Mouse (Mus musculus): Measurements from ENCODE around the gene Slc5a12. TPM values are rescaled to one million over a fixed set of nuclear protein-coding genes. Genes with fewer than 3 reads are reported as not detected.

Gene Slc5a12
- not detected in 2 replicates for polyA plus RNA-seq (2016; fragmentation: Nextera tagmentation; extraction: Ambion mirVana)

DNA sequence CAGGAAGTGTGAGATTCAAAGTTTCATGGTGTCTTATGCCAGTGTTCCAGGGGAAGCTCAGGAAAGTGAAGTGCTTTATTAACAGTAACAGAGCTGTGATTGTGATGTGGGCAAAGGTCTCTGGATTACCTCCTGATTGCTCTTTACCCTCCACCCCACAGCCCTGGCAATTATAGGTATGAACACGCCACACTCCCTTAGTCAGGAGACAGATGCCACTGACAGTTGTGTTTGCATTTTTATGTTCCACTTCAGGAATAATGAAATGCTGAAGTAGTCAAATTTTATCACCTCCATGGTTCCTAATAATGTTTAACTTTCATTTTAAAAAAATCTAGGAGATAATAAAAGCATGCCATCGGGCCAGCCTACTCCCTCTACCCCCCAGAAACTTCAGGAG lies at the start of gene Slc5a12:
TSS of gene Slc5a12 (plus strand) at position 367 of the 400 bp plus-strand sequence.
- 82% methylated on average over 2 of the region's 2 CpGs for WGBS
- H3K27ac ChIP-seq, result no peak within 1 kb of the TSS
- no peak within 1 kb of the TSS for H3K9ac ChIP-seq
- H3K4me1 ChIP-seq, result no peaks in the 10 kb centered on the region
- ATAC-seq (ENCODE audit: low FRiP score), result no peak
- no peaks in the 10 kb centered on the region for H3K36me3 ChIP-seq (replicated peaks)
- no peak within 1 kb of the TSS for H3K4me2 ChIP-seq
- H3K4me3 ChIP-seq (replicated peaks), result no peak within 1 kb of the TSS
- H3K9me3 ChIP-seq, result no peaks in the 10 kb centered on the region
- no peaks in the 10 kb centered on the region for H3K27me3 ChIP-seq

DNA sequence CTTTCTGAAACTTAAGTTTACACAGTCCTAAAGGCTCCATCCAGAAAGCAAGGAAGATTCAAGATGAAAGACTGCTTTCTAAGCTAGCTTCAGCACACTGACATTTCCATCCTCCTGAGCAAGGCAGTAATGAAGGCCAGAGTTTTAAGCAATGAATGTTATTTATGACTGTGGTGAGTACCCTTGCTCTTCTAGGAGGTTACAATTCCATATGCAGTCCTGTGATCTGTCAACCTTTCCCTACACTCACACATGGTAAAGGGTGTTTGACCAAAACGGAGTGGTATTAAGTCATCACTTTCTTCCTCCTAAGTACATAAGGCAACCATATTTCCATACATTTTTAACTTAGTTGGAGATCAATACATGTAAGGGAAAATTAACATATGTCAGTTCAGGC lies 41.0 kb upstream of the Slc5a12 start:
- Histone ChIP-seq H3K4me2 (no peak overlapping the region), H3K4me3 (replicated peaks) (no peak overlapping the region), H3K27ac (no peak overlapping the region), H3K36me3 (replicated peaks) (no peaks in the 10 kb centered on the region), H3K4me1 (no peaks in the 10 kb centered on the region), H3K27me3 (no peaks in the 10 kb centered on the region), H3K9me3 (no peaks in the 10 kb centered on the region), H3K9ac (no peak overlapping the region)
- 85% methylated on average over 1 of the region's 1 CpGs for WGBS
- ATAC-seq (ENCODE audit: low FRiP score), result no peak

DNA sequence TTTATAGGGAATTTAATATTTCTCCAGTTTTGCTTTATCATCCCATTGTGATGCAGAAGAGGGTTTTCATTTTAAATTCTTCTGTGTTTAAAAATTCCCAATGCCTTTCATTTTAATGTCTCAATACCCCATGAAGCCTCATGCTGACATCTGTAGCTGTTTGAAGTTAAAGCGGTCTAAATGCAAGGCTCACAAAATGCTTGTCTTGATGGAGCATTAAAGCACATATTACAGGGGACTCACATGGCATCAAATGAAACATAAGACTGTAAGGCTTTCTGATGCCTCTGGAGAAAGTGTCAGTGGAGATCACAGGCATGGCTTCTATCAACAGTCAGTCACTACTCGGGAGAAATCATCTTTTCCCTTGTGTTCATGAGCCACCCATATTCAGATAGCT lies 34.5 kb upstream of the Slc5a12 start:
- H3K4me2 ChIP-seq, result no peak overlapping the region
- no peaks in the 10 kb centered on the region for H3K4me1 ChIP-seq
- no peak overlapping the region for H3K9ac ChIP-seq
- no peak overlapping the region for H3K4me3 ChIP-seq (replicated peaks)
- H3K27me3 ChIP-seq, result no peaks in the 10 kb centered on the region
- no peaks in the 10 kb centered on the region for H3K9me3 ChIP-seq
- 69% methylated on average over 2 of the region's 2 CpGs for WGBS
- H3K27ac ChIP-seq, result no peak overlapping the region
- no peaks in the 10 kb centered on the region for H3K36me3 ChIP-seq (replicated peaks)
- ATAC-seq (ENCODE audit: low FRiP score), result no peak

DNA sequence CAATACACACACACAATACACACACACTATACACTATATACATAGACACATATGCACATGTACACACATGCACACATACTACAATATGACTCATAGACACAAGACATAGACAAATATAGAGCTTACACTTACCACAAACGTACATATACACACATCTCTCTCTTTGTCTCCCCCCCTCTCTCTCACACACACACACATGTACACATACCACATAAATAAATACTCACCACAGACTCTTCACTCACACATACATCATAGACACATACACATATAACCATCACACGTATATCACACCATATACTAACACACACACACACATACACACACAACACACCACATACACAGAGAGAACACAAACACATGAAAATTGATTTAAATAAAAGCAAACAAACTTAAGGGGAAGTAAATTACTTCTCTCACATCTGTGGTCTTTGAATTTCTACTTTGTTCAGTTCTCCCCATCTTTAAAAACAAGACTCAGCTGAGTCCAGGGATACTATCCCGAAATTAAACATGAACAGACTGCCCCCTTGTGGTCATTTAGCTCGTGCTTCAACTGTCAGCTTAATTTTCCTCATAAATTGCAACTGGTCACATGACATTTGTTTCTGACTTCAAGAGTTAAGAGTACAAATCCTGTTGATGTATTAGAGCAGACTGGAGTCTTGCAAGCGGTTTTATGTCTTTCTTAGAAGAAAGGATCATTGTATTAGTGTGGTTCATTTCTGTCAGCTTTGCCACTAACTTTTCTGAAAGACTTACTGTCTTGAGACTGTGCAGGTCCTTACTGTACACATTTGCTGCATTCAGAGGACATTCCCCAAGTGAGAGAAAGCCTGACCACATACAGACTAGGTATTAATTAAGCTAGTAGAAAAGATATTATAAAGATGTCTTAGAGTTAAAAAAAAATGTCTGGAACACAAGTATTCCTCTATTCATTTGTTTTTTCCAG lies 32.1 kb upstream of the Slc5a12 start:
- peak; percentile 89 for ATAC-seq (ENCODE audit: low FRiP score)
- 39% methylated on average over 5 of the region's 5 CpGs for WGBS

DNA sequence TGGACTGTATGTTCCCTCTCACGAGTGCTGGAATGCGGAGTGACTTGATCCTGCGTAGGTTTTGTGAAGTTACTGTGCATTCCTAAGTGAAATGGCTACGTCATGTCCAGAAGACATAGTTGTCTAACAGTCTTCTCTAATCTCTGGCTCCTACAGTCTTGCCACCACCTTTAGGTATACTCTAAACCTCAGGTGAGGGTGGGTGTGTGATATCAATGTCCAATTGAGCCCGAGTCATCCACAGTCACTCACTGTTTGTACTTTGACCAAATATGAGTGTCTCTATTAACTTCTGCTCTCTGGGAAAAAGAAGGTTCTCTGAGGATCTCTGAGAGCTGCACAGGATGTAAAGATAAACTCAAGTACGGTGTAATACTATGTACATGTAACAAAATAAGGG lies 10.4 kb upstream of the Slc5a12 start:
- WGBS, result 89% methylated on average over 6 of the region's 6 CpGs
- H3K4me1 ChIP-seq, result no peaks in the 10 kb centered on the region
- no peak overlapping the region for H3K4me3 ChIP-seq (replicated peaks)
- H3K4me2 ChIP-seq, result no peak overlapping the region
- H3K27me3 ChIP-seq, result no peaks in the 10 kb centered on the region
- H3K36me3 ChIP-seq (replicated peaks), result no peaks in the 10 kb centered on the region
- no peak overlapping the region for H3K27ac ChIP-seq
- no peaks in the 10 kb centered on the region for H3K9me3 ChIP-seq
- H3K9ac ChIP-seq, result no peak overlapping the region
- ATAC-seq (ENCODE audit: low FRiP score), result no peak

More for the DNA sequence above, 32.1 kb upstream of the Slc5a12 start:
- Histone ChIP-seq H3K4me1 (no peaks in the 10 kb centered on the region), H3K9ac (no peak overlapping the region), H3K4me3 (replicated peaks) (no peak overlapping the region), H3K9me3 (no peaks in the 10 kb centered on the region), H3K4me2 (no peak overlapping the region), H3K27me3 (no peaks in the 10 kb centered on the region), H3K27ac (no peak overlapping the region), H3K36me3 (replicated peaks) (no peaks in the 10 kb centered on the region)

DNA sequence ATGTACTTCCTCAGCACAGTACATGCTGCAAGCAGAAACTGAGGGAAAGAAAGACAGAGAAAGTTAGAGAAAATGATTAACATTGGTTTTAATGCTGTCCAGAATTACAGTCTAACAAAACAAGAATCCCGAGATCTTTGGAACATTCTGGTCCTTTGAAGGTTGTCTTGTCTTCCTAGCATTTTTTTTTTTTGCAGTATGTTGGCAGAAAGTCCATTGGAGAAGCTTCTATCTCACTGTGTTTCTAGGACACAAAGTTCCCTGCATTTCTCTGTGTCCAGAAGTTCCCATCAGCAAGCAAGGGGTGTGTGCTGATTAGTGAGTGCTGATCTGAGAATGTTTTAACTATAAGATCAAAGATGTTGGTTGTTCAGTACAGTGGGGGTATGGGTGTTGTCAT lies 7.1 kb upstream of the Slc5a12 start:
- WGBS, result 71% methylated on average over 1 of the region's 1 CpGs
- no peak overlapping the region for H3K4me3 ChIP-seq (replicated peaks)
- H3K27ac ChIP-seq, result no peak overlapping the region
- H3K4me1 ChIP-seq, result no peaks in the 10 kb centered on the region
- no peak overlapping the region for H3K4me2 ChIP-seq
- no peaks in the 10 kb centered on the region for H3K9me3 ChIP-seq
- no peak for ATAC-seq (ENCODE audit: low FRiP score)
- H3K36me3 ChIP-seq (replicated peaks), result no peaks in the 10 kb centered on the region
- H3K27me3 ChIP-seq, result no peaks in the 10 kb centered on the region
- H3K9ac ChIP-seq, result no peak overlapping the region

DNA sequence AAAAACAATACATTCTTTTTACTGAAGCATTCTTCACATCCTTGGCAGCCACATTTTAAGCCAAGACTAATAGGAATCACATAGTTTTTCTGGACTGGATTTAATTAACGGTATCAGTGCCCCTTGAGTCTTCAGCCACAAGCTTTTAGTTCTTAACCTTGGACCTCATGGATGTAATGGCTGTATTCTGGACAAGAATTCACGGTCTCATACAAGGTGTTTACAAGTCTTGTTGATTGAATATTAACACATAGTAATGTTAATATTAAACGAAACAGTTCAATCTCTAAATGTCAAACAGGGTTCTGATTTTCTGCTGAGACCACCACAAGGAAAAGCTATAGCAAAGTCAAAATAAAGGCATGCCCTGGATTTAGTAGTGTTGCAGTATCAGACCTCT lies 4.8 kb upstream of the Slc5a12 start:
- Histone ChIP-seq H3K9ac (no peak overlapping the region), H3K9me3 (no peaks in the 10 kb centered on the region), H3K27ac (no peak overlapping the region), H3K4me1 (no peaks in the 10 kb centered on the region), H3K4me2 (no peak overlapping the region), H3K27me3 (no peaks in the 10 kb centered on the region), H3K4me3 (replicated peaks) (no peak overlapping the region), H3K36me3 (replicated peaks) (no peaks in the 10 kb centered on the region)
- ATAC-seq (ENCODE audit: low FRiP score), result no peak
- 86% methylated on average over 3 of the region's 3 CpGs for WGBS

DNA sequence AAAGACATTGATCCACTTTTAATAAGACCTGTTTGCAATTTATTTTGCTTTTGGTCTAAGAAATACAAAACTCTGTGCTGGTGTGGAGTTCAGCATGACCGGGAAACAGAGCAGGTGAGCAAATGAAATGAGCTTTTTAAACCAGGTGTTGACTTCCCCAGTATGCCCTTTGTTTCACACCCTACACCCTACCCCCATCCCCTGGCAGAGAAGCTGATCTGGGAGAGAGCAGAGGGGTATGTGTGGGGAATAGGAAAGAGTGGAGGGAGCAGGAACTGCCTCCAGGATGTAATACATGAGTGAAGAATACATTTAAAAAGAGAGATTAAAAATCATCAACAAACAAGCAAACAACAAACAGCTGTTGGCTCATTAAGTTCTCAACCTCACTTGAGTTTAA lies 47.3 kb downstream of the Slc5a12 start:
- no peaks in the 10 kb centered on the region for H3K36me3 ChIP-seq (replicated peaks)
- H3K9me3 ChIP-seq, result no peaks in the 10 kb centered on the region
- no peak for ATAC-seq (ENCODE audit: low FRiP score)
- H3K27me3 ChIP-seq, result no peaks in the 10 kb centered on the region
- 85% methylated on average over 1 of the region's 1 CpGs for WGBS
- no peak overlapping the region for H3K27ac ChIP-seq
- no peak overlapping the region for H3K4me3 ChIP-seq (replicated peaks)
- H3K9ac ChIP-seq, result no peak overlapping the region
- no peaks in the 10 kb centered on the region for H3K4me1 ChIP-seq
- H3K4me2 ChIP-seq, result no peak overlapping the region

DNA sequence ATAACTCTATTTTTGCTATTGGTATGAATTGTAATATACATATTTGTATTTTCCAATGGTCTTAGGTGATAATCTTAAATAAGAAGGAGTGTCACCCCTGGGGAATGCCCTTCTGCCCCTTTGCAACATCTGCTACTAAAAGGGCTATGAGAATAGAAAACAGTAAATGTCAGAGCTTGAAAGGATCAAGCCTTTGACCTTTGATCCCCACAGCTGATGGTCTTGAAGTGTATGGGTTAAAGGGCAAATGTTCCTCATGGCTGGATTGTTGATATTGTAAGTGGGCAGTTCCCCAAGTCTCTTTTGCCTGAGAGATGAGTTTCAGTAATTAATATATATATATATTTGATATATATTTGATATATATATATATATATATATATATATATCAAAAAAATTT lies 47.7 kb downstream of the Slc5a12 start:
- ATAC-seq (ENCODE audit: low FRiP score), result no peak

DNA sequence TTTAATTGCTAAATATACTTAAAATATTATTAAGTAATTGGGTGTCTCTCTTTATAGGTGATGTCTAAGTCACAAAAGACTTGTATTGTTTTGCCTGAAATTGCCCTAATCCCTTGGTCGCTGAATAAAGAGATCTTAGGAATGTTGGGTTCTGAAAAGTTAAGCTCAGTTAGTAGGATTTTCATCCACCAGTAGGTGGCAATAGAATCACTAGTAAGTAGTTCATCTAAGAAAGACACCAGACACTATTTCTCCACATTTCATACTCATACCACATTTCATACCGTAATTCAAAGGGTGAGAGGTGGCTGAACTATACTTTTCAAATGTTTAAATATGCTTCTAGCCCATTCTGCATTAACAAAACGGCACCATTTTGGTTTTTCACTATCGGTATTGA lies 66.2 kb downstream of the Slc5a12 start:
- Histone ChIP-seq H3K9me3 (no peaks in the 10 kb centered on the region), H3K9ac (no peak overlapping the region), H3K36me3 (replicated peaks) (no peaks in the 10 kb centered on the region), H3K27ac (no peak overlapping the region), H3K4me2 (no peak overlapping the region), H3K27me3 (no peaks in the 10 kb centered on the region), H3K4me3 (replicated peaks) (no peak overlapping the region), H3K4me1 (no peaks in the 10 kb centered on the region)
- ATAC-seq (ENCODE audit: low FRiP score), result peak; percentile 70; the same call in 1 of the 2 replicates
- 53% methylated on average over 4 of the region's 4 CpGs for WGBS

More for the DNA sequence above, 47.7 kb downstream of the Slc5a12 start:
- H3K36me3 ChIP-seq (replicated peaks), result no peaks in the 10 kb centered on the region
- no peaks in the 10 kb centered on the region for H3K4me1 ChIP-seq
- H3K4me3 ChIP-seq (replicated peaks), result no peak overlapping the region
- H3K9me3 ChIP-seq, result no peaks in the 10 kb centered on the region
- H3K9ac ChIP-seq, result no peak overlapping the region
- H3K4me2 ChIP-seq, result no peak overlapping the region
- H3K27me3 ChIP-seq, result no peaks in the 10 kb centered on the region
- H3K27ac ChIP-seq, result no peak overlapping the region

DNA sequence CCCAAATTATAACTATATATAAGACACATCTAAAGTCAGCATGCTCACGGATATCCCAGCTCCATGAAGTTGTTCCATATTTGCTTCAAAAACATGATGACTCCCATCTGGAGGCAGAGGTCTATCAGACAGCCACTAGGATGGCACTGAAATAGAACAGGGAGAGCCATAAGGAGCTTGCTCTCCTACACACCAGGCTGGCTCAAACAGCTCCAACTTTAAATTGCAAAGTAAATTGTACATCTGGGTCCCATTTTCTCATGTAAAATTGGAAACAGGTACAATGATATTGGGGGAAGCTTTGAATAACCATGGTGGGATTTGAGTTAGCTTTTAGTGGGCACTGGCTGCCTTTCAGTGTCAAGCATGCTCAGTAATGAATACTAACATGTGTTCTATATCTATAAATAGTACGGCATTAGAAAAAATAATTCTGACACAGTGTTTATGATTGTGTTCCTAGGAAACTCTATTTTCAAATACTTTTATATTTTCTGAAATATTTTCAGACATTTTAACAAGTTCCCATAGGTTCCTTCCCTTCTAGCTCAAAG lies 74.0 kb downstream of the Slc5a12 start:
- WGBS, result 87% methylated on average over 2 of the region's 2 CpGs
- Histone ChIP-seq H3K36me3 (replicated peaks) (no peaks in the 10 kb centered on the region), H3K4me1 (no peaks in the 10 kb centered on the region), H3K4me2 (no peak overlapping the region), H3K9me3 (no peaks in the 10 kb centered on the region), H3K4me3 (replicated peaks) (no peak overlapping the region), H3K27me3 (no peaks in the 10 kb centered on the region), H3K9ac (no peak overlapping the region), H3K27ac (no peak overlapping the region)
- no peak for ATAC-seq (ENCODE audit: low FRiP score)
